Mouse (Mus musculus): ENCODE measurements at regions not wholly inside any gene's neighbourhood (a gene's known extent, or its start where the extent isn't known, plus 50 kb on each side); places are given as distances from the start of the nearest gene placed in this dataset.
A peak's percentile ranks its signal among the peaks of the same experiment; 100 is the strongest.

GRCm38 (mm10) chr16:51718695-51719094 lies 312.3 kb upstream of the Cblb start:
- H3K4me1 ChIP-seq (replicated peaks; ENCODE audit: control insufficient read depth, insufficient read depth, low read length) = peaks cover 2% of the 10 kb centered on the region; the same call in 1 of the 2 replicates
- H3K4me3 ChIP-seq (ENCODE audit: control insufficient read depth, insufficient read depth, low read length) = no peak overlapping the region
- DNase-seq = no peak
- H3K27me3 ChIP-seq (ENCODE audit: control insufficient read depth, insufficient read depth, low read length) = no peaks in the 10 kb centered on the region
- H3K36me3 ChIP-seq (ENCODE audit: control insufficient read depth, insufficient read depth, low read length) = no peaks in the 10 kb centered on the region
- TF ChIP-seq CTCF (IDR thresholded peaks at IDR 0.05; ENCODE audit: borderline replicate concordance, control insufficient read depth, extremely low read depth, insufficient read depth, low read length, poor library complexity) (no peak), POLR2A (IDR thresholded peaks at IDR 0.05; ENCODE audit: control insufficient read depth, extremely low read depth, insufficient read depth, low read length, poor library complexity) (no peak)
- WGBS = 10% methylated on average over 2 of the region's 2 CpGs
- H3K27ac ChIP-seq (ENCODE audit: control insufficient read depth, insufficient read depth, low read length) = no peak overlapping the region

GRCm38 (mm10) chr16:51719637-51720036 lies 311.4 kb upstream of the Cblb start:
- Histone ChIP-seq H3K4me1 (replicated peaks; ENCODE audit: control insufficient read depth, insufficient read depth, low read length) (peaks cover 2% of the 10 kb centered on the region; the same call in 1 of the 2 replicates), H3K27me3 (ENCODE audit: control insufficient read depth, insufficient read depth, low read length) (no peaks in the 10 kb centered on the region), H3K4me3 (ENCODE audit: control insufficient read depth, insufficient read depth, low read length) (no peak overlapping the region), H3K27ac (ENCODE audit: control insufficient read depth, insufficient read depth, low read length) (no peak overlapping the region), H3K36me3 (ENCODE audit: control insufficient read depth, insufficient read depth, low read length) (no peaks in the 10 kb centered on the region)
- DNase-seq = no peak
- TF ChIP-seq POLR2A (IDR thresholded peaks at IDR 0.05; ENCODE audit: control insufficient read depth, extremely low read depth, insufficient read depth, low read length, poor library complexity) (no peak), CTCF (IDR thresholded peaks at IDR 0.05; ENCODE audit: borderline replicate concordance, control insufficient read depth, extremely low read depth, insufficient read depth, low read length, poor library complexity) (no peak)
- WGBS = 95% methylated on average over 2 of the region's 2 CpGs

GRCm38 (mm10) chr16:51722682-51723081 lies 308.3 kb upstream of the Cblb start:
- Histone ChIP-seq H3K36me3 (ENCODE audit: control insufficient read depth, insufficient read depth, low read length) (no peaks in the 10 kb centered on the region), H3K27me3 (ENCODE audit: control insufficient read depth, insufficient read depth, low read length) (no peaks in the 10 kb centered on the region), H3K4me1 (replicated peaks; ENCODE audit: control insufficient read depth, insufficient read depth, low read length) (peaks cover 2% of the 10 kb centered on the region; the same call in 1 of the 2 replicates), H3K27ac (ENCODE audit: control insufficient read depth, insufficient read depth, low read length) (no peak overlapping the region), H3K4me3 (ENCODE audit: control insufficient read depth, insufficient read depth, low read length) (no peak overlapping the region)
- no peak for DNase-seq
- 89% methylated on average over 4 of the region's 4 CpGs for WGBS
- TF ChIP-seq CTCF (IDR thresholded peaks at IDR 0.05; ENCODE audit: borderline replicate concordance, control insufficient read depth, extremely low read depth, insufficient read depth, low read length, poor library complexity) = no peak
- TF ChIP-seq POLR2A (IDR thresholded peaks at IDR 0.05; ENCODE audit: control insufficient read depth, extremely low read depth, insufficient read depth, low read length, poor library complexity) = no peak

GRCm38 (mm10) chr16:51741875-51742274 lies 289.1 kb upstream of the Cblb start:
- TF ChIP-seq CTCF (IDR thresholded peaks at IDR 0.05; ENCODE audit: borderline replicate concordance, control insufficient read depth, extremely low read depth, insufficient read depth, low read length, poor library complexity) (no peak), POLR2A (IDR thresholded peaks at IDR 0.05; ENCODE audit: control insufficient read depth, extremely low read depth, insufficient read depth, low read length, poor library complexity) (no peak)
- 96% methylated on average over 2 of the region's 2 CpGs for WGBS
- no peak overlapping the region for H3K27ac ChIP-seq (ENCODE audit: control insufficient read depth, insufficient read depth, low read length)

GRCm38 (mm10) chr16:51751878-51752277 lies 279.1 kb upstream of the Cblb start:
- no peak for TF ChIP-seq POLR2A (IDR thresholded peaks at IDR 0.05; ENCODE audit: control insufficient read depth, extremely low read depth, insufficient read depth, low read length, poor library complexity)
- TF ChIP-seq CTCF (IDR thresholded peaks at IDR 0.05; ENCODE audit: borderline replicate concordance, control insufficient read depth, extremely low read depth, insufficient read depth, low read length, poor library complexity) = no peak
- H3K4me3 ChIP-seq (ENCODE audit: control insufficient read depth, insufficient read depth, low read length) = no peak overlapping the region
- H3K36me3 ChIP-seq (ENCODE audit: control insufficient read depth, insufficient read depth, low read length) = no peaks in the 10 kb centered on the region
- peak; percentile 3 for DNase-seq
- no peak overlapping the region for H3K27ac ChIP-seq (ENCODE audit: control insufficient read depth, insufficient read depth, low read length)
- H3K27me3 ChIP-seq (ENCODE audit: control insufficient read depth, insufficient read depth, low read length) = no peaks in the 10 kb centered on the region
- WGBS = 15% methylated on average over 7 of the region's 7 CpGs
- H3K4me1 ChIP-seq (replicated peaks; ENCODE audit: control insufficient read depth, insufficient read depth, low read length) = no peaks in the 10 kb centered on the region; the same call in 1 of the 2 replicates

More at GRCm38 (mm10) chr16:51741875-51742274, 289.1 kb upstream of the Cblb start:
- Histone ChIP-seq H3K36me3 (ENCODE audit: control insufficient read depth, insufficient read depth, low read length) (no peaks in the 10 kb centered on the region), H3K4me1 (replicated peaks; ENCODE audit: control insufficient read depth, insufficient read depth, low read length) (no peaks in the 10 kb centered on the region), H3K4me3 (ENCODE audit: control insufficient read depth, insufficient read depth, low read length) (no peak overlapping the region), H3K27me3 (ENCODE audit: control insufficient read depth, insufficient read depth, low read length) (no peaks in the 10 kb centered on the region)
- no peak for DNase-seq

- no peak for TF ChIP-seq POLR2A (IDR thresholded peaks at IDR 0.05; ENCODE audit: control insufficient read depth, extremely low read depth, insufficient read depth, low read length, poor library complexity)
- no peak for DNase-seq
- WGBS = 87% methylated on average over 9 of the region's 9 CpGs
- H3K27me3 ChIP-seq (ENCODE audit: control insufficient read depth, insufficient read depth, low read length) = no peaks in the 10 kb centered on the region
- H3K27ac ChIP-seq (ENCODE audit: control insufficient read depth, insufficient read depth, low read length) = no peak overlapping the region
- no peaks in the 10 kb centered on the region for H3K4me1 ChIP-seq (replicated peaks; ENCODE audit: control insufficient read depth, insufficient read depth, low read length)
- no peaks in the 10 kb centered on the region for H3K36me3 ChIP-seq (ENCODE audit: control insufficient read depth, insufficient read depth, low read length)
- H3K4me3 ChIP-seq (ENCODE audit: control insufficient read depth, insufficient read depth, low read length) = no peak overlapping the region
Observed at GRCm38 (mm10) chr16:51758361-51759227, 272.4 kb upstream of the Cblb start.

Data from thymus, adult 2 months (tissue).